Mouse (Mus musculus) lung, embryonic 14.5 days (tissue): ENCODE measurements at regions not wholly inside any gene's neighbourhood (a gene's known extent, or its start where the extent isn't known, plus 50 kb on each side); places are given as distances from the start of the nearest gene placed in this dataset.

Experiments used
- ATAC-seq: fragments of 200-750 bp; cut with Nextera tagmentation; 2 replicates; pipeline ENCODE4 v1.8.0; 2017; ENCODE audit warnings: mild to moderate bottlenecking, moderate TSS enrichment, moderate library complexity; ENCODE audit not compliant: insufficient read depth
- DNase-seq: peaks from one replicate; pipeline ENCODE4 v3.0.0-alpha.2; 2015
- H3K27ac ChIP-seq: fragments of 300-500 bp; sonication (generic); 2 replicates; pipeline ENCODE4 v1.5.1; 2014; ENCODE audit warnings: low read depth, mild to moderate bottlenecking, moderate library complexity
- H3K27me3 ChIP-seq: fragments of 300-500 bp; sonication (generic); 2 replicates; pipeline ENCODE4 v1.6.1; 2014; ENCODE audit warnings: low read length, control low read depth; ENCODE audit not compliant: insufficient read depth
- H3K36me3 ChIP-seq: fragments of 300-500 bp; sonication (generic); 2 replicates; pipeline ENCODE4 v1.6.1; 2014; ENCODE audit warnings: control low read depth; ENCODE audit not compliant: insufficient read depth
- H3K4me1 ChIP-seq: fragments of 300-500 bp; sonication (generic); 2 replicates; pipeline ENCODE4 v1.6.1; 2014; ENCODE audit warnings: antibody characterized with exemption, control low read depth; ENCODE audit not compliant: insufficient read depth
- H3K4me2 ChIP-seq: fragments of 300-500 bp; sonication (generic); 2 replicates; pipeline ENCODE4 v1.6.1; 2014; ENCODE audit warnings: mild to moderate bottlenecking
- H3K4me3 ChIP-seq: fragments of 300-500 bp; sonication (generic); 2 replicates; pipeline ENCODE4 v1.5.1; 2014; ENCODE audit warnings: low read depth, low read length
- H3K9ac ChIP-seq: fragments of 300-500 bp; sonication (generic); 2 replicates; pipeline ENCODE4 v1.6.1; 2014
- H3K9me3 ChIP-seq: fragments of 300-500 bp; sonication (generic); 2 replicates; pipeline ENCODE4 v1.6.1; 2016; ENCODE audit warnings: low read depth, low read length, control low read depth
- CTCF ChIP-seq: IDR thresholded peaks from 2 replicates; pipeline ENCODE4 v1.5.1; 2016; ENCODE audit warnings: antibody characterized with exemption, low read depth
- WGBS: fragments of 180-500 bp; shearing (Covaris S2); extraction: QIAGEN DNeasy Blood & Tissue Kit; methylation state at CpG from one replicate; pipeline ENCODE4 v1.1.7; 2014; 5-methylcytosine and 5-hydroxymethylcytosine counted together

GRCm38 (mm10) chr16:62327378-62328036, 459.1 kb downstream of the Nsun3 start:
- H3K4me2 ChIP-seq, result no peak overlapping the region
- no peaks in the 10 kb centered on the region for H3K36me3 ChIP-seq
- no peak for ATAC-seq
- H3K9ac ChIP-seq, result no peak overlapping the region
- H3K9me3 ChIP-seq, result no peaks in the 10 kb centered on the region
- WGBS, result 72% methylated on average over 5 of the region's 5 CpGs
- H3K4me3 ChIP-seq, result no peak overlapping the region
- no peak overlapping the region for H3K27ac ChIP-seq
- TF ChIP-seq CTCF, result no peak
- H3K27me3 ChIP-seq, result no peaks in the 10 kb centered on the region
- H3K4me1 ChIP-seq, result no peaks in the 10 kb centered on the region
- no peak for DNase-seq

GRCm38 (mm10) chr16:62325534-62326244, 460.9 kb downstream of the Nsun3 start:
- DNase-seq (no peak), ATAC-seq (no peak)
- Histone ChIP-seq H3K27me3 (no peaks in the 10 kb centered on the region), H3K4me1 (no peaks in the 10 kb centered on the region), H3K9ac (no peak overlapping the region), H3K9me3 (no peaks in the 10 kb centered on the region), H3K4me2 (no peak overlapping the region), H3K27ac (no peak overlapping the region), H3K36me3 (no peaks in the 10 kb centered on the region), H3K4me3 (no peak overlapping the region)
- WGBS, result 62% methylated on average over 3 of the region's 3 CpGs
- TF ChIP-seq CTCF, result no peak

GRCm38 (mm10) chr16:62322809-62323208, 463.8 kb downstream of the Nsun3 start:
- Histone ChIP-seq H3K27ac (no peak overlapping the region), H3K9ac (no peak overlapping the region), H3K9me3 (no peaks in the 10 kb centered on the region), H3K4me1 (no peaks in the 10 kb centered on the region), H3K4me3 (no peak overlapping the region), H3K4me2 (no peak overlapping the region), H3K27me3 (no peaks in the 10 kb centered on the region), H3K36me3 (no peaks in the 10 kb centered on the region)
- DNase-seq (peak; percentile 15), ATAC-seq (no peak)
- WGBS, result 82% methylated on average over 1 of the region's 1 CpGs
- TF ChIP-seq CTCF, result peak; percentile 25

- Histone ChIP-seq H3K9me3 (no peaks in the 10 kb centered on the region), H3K4me3 (no peak overlapping the region), H3K27me3 (no peaks in the 10 kb centered on the region), H3K4me1 (no peaks in the 10 kb centered on the region), H3K36me3 (no peaks in the 10 kb centered on the region), H3K9ac (no peak overlapping the region), H3K27ac (no peak overlapping the region), H3K4me2 (no peak overlapping the region)
- WGBS, result 60% methylated on average over 3 of the region's 3 CpGs
- ATAC-seq (no peak), DNase-seq (no peak)
- no peak for TF ChIP-seq CTCF
Measured at GRCm38 (mm10) chr16:62288948-62289347, 497.7 kb downstream of the Nsun3 start.
